Mouse (Mus musculus) lung, postnatal 0 days (tissue): ENCODE results near the gene Gse1. TPM values are rescaled to one million over a fixed set of nuclear protein-coding genes. Genes with fewer than 3 reads are reported as not detected.

Experiments
- ATAC-seq: fragments of 200-750 bp; cut with Nextera tagmentation; 2 replicates; pipeline ENCODE4 v1.8.0; 2017; ENCODE audit warnings: moderate library complexity
- DNase-seq: peaks from one replicate; pipeline ENCODE4 v3.0.0-alpha.2; 2016; ENCODE audit warnings: low spot score
- H3K27ac ChIP-seq: fragments of 300-500 bp; sonication (generic); 2 replicates; pipeline ENCODE4 v1.5.1; 2014; ENCODE audit warnings: antibody characterized with exemption, mild to moderate bottlenecking, low read length, mixed read lengths
- H3K27me3 ChIP-seq: fragments of 300-500 bp; sonication (generic); replicated peaks from 2 replicates; pipeline ENCODE4 v1.6.1; 2014; ENCODE audit warnings: low read length, mixed read lengths; ENCODE audit not compliant: insufficient read depth
- H3K36me3 ChIP-seq: fragments of 300-500 bp; sonication (generic); 2 replicates; pipeline ENCODE4 v1.6.1; 2014; ENCODE audit warnings: low read length, mixed read lengths; ENCODE audit not compliant: insufficient read depth
- H3K4me1 ChIP-seq: fragments of 300-500 bp; sonication (generic); 2 replicates; pipeline ENCODE4 v1.6.1; 2014; ENCODE audit warnings: antibody characterized with exemption, low read depth, low read length, mixed read lengths; ENCODE audit not compliant: insufficient read depth
- H3K4me2 ChIP-seq: fragments of 300-500 bp; sonication (generic); replicated peaks from 2 replicates; pipeline ENCODE4 v1.6.1; 2014; ENCODE audit warnings: low read depth, mild to moderate bottlenecking, low read length, moderate library complexity, mixed read lengths
- H3K4me3 ChIP-seq: fragments of 300-500 bp; sonication (generic); 2 replicates; pipeline ENCODE4 v1.5.1; 2014; ENCODE audit warnings: low read depth, low read length
- H3K9ac ChIP-seq: fragments of 300-500 bp; sonication (generic); replicated peaks from 2 replicates; pipeline ENCODE4 v1.6.1; 2014; ENCODE audit warnings: low read depth, mild to moderate bottlenecking
- H3K9me3 ChIP-seq: fragments of 300-500 bp; sonication (generic); 2 replicates; pipeline ENCODE4 v1.6.1; 2016; ENCODE audit warnings: low read length, mixed read lengths
- CTCF ChIP-seq: IDR thresholded peaks from 2 replicates; pipeline ENCODE4 v1.5.1; 2016; ENCODE audit warnings: antibody characterized with exemption, mild to moderate bottlenecking
- EP300 ChIP-seq: IDR thresholded peaks from 2 replicates; pipeline ENCODE4 v1.6.1; 2016; ENCODE audit warnings: antibody characterized with exemption, mild to moderate bottlenecking, control low read depth
- WGBS: fragments of 180-500 bp; shearing (Covaris S2); extraction: QIAGEN DNeasy Blood & Tissue Kit; methylation state at CpG from one replicate; pipeline ENCODE4 v1.1.7; 2014; 5-methylcytosine and 5-hydroxymethylcytosine counted together
- polyA plus RNA-seq: library from polyadenylated mRNA; unstranded; fragments of >200 nt; fragmentation: Nextera tagmentation; extraction: Ambion mirVana; gene quantifications from 2 replicates; pipeline ENCODE4 v1.2.1, GENCODE M21; 2015

Gene Gse1
- polyA plus RNA-seq, 1 experiment from 2014 or later: 9.9 TPM

GRCm38 (mm10) chr8:120488636-120489131, 260.4 kb downstream of the Gse1 start:
- Histone ChIP-seq H3K27me3 (no peaks in the 10 kb centered on the region), H3K4me2 (peak overlapping the region; percentile 99), H3K36me3 (no peaks in the 10 kb centered on the region), H3K4me3 (peak overlapping the region; percentile 80), H3K9me3 (no peaks in the 10 kb centered on the region), H3K9ac (peak overlapping the region; percentile 65), H3K27ac (peak overlapping the region; percentile 88), H3K4me1 (peaks cover 29% of the 10 kb centered on the region)
- TF ChIP-seq CTCF: no peak
- no peak for TF ChIP-seq EP300
- peak; percentile 55 for DNase-seq
- ATAC-seq: no peak
- WGBS: 2% methylated on average over 25 of the region's 25 CpGs

- Histone ChIP-seq H3K27me3 (no peaks in the 10 kb centered on the region), H3K4me1 (peaks cover 33% of the 10 kb centered on the region), H3K9me3 (no peaks in the 10 kb centered on the region), H3K9ac (peak overlapping the region; percentile 65), H3K27ac (peak overlapping the region; percentile 88), H3K4me3 (peak overlapping the region; percentile 80), H3K36me3 (no peaks in the 10 kb centered on the region), H3K4me2 (peak overlapping the region; percentile 99)
- no peak for TF ChIP-seq EP300
- TF ChIP-seq CTCF: peak; percentile 8; the same call in 1 of the 2 replicates
- WGBS: under 1% methylated on average over 73 of the region's 73 CpGs
- ATAC-seq: peak; percentile 8; the same call in 1 of the 2 replicates
- DNase-seq: peak; percentile 60
Measured at GRCm38 (mm10) chr8:120489142-120489754, 261.0 kb downstream of the Gse1 start.

- Histone ChIP-seq H3K4me2 (peak overlapping the region; percentile 99), H3K9me3 (no peaks in the 10 kb centered on the region), H3K27ac (peak overlapping the region; percentile 88), H3K4me3 (peak overlapping the region; percentile 80), H3K4me1 (peaks cover 39% of the 10 kb centered on the region), H3K9ac (peak overlapping the region; percentile 65), H3K27me3 (no peaks in the 10 kb centered on the region), H3K36me3 (no peaks in the 10 kb centered on the region)
- WGBS: 14% methylated on average over 15 of the region's 15 CpGs
- ATAC-seq (no peak), DNase-seq (no peak)
- TF ChIP-seq CTCF (no peak), EP300 (no peak)
Measured at GRCm38 (mm10) chr8:120489771-120490281, 261.6 kb downstream of the Gse1 start.

DNA sequence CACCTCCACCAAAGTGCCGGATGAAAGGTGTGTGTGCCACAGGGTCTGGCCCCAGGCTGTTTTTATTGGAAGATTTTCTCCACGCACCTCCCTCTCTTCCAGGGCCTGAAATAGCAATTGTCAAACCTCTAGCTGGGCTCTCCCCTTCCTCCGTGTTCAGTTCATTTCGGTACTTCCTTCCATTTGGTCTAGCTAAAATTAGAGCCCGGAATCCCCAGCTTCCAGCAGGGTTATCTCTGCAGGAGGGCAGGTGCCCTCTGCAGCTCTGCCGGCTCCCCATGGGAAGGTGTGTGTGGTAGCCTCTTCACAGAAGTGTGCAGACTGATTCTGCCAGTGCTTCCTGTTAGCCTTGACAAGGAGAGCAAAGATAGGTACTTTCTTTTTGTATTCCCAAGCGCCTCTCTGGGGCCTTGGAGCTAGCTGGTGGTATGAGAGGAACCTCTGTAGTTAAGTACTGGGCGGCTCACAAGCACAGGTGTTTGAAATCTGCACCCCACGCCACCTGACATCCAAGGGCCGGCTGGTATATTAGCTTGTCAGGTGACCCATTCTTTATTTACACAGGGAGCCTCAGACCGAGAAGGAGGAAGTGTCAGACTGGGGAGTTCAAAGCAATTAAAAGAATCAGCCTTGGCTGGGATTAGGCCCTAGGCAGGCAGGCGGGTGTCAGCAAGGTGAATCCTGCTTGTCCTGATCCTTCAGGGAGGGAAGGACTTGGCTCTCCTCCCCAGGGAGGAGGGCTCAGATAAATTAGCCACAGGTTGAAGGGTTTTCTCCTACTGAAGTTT, 262.3 kb downstream of the Gse1 start:
- Histone ChIP-seq H3K4me3 (peak overlapping the region; percentile 80), H3K27me3 (no peaks in the 10 kb centered on the region), H3K4me1 (peaks cover 46% of the 10 kb centered on the region), H3K36me3 (no peaks in the 10 kb centered on the region), H3K9me3 (no peaks in the 10 kb centered on the region), H3K27ac (peak overlapping the region; percentile 88), H3K4me2 (peak overlapping the region; percentile 99), H3K9ac (no peak overlapping the region)
- DNase-seq: peak; percentile 80
- WGBS: 28% methylated on average over 12 of the region's 12 CpGs
- peak; percentile 27 for ATAC-seq
- TF ChIP-seq EP300 (no peak), CTCF (no peak)

DNA sequence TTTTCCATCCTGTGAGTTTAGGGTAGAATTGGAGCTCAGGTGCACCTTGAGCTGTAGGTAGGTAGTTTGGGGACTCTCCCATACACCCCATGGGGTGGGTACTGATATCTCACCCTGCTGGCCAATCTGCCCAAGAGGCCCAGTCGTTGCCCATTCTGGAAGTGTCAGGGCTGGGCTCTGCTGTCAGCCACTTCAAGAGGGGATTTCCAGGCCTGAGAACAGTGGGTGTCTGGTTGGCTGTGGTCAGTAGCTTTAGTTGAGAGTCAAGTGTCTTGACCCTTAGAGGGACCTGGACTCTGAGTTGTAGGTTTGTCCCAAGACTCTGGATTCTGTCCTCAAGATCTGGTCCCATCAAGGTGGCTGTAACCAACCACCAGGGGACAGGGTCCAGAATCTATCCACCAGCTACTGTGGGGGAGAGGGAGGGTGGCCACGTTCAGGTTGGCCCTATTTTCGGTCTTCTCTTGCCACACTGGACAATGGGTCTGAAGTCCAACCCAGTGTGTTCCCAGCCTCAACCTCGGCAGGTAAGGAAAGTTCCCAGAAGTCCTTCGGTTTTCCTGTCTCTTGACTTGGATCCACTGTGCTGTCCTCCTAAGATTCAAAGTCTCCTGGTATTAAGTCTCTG, 263.0 kb downstream of the Gse1 start:
- Histone ChIP-seq H3K27me3 (no peaks in the 10 kb centered on the region), H3K4me3 (peak overlapping the region; percentile 80), H3K4me1 (peaks cover 45% of the 10 kb centered on the region), H3K36me3 (no peaks in the 10 kb centered on the region), H3K4me2 (peak overlapping the region; percentile 99), H3K27ac (peak overlapping the region; percentile 62), H3K9ac (no peak overlapping the region), H3K9me3 (no peaks in the 10 kb centered on the region)
- ATAC-seq (no peak), DNase-seq (no peak)
- TF ChIP-seq CTCF (peak; percentile 33), EP300 (no peak)
- WGBS: 70% methylated on average over 5 of the region's 5 CpGs
